Mouse (Mus musculus): Measurements from ENCODE around the gene Prrx2.

DNA sequence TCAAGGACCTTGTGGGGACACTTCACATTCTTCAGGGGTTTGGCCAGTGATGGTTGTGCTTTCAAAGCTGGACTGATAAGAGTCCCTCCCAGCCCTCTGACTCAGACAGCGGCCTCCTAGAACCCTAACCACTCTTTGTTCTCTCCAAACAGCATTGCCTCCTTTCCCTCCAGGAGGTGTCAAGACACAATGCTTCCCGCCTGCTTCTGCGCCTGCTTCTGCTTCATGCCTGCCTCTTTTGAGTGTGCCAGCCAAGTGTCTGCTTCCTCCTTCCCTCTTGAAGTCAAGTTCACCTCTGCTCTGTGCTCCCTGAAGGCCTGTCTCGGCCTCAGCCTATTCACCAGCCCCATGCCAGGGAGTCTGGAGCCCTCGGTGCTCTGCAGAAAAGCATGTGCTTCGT, 83.4 kb downstream of the Prrx2 start:
- TF ChIP-seq CTCF (IDR thresholded peaks at IDR 0.05; ENCODE audit: control insufficient read depth, insufficient read depth, insufficient replicate concordance, low read depth, low read length) (no peak), POLR2A (IDR thresholded peaks at IDR 0.05; ENCODE audit: control insufficient read depth, low read depth, low read length) (no peak)

All from testis, adult 2 months (tissue).